Mouse (Mus musculus): Measurements from ENCODE around the gene Snx33. TPM values are rescaled to one million over a fixed set of nuclear protein-coding genes. Genes with fewer than 3 reads are reported as not detected.

Gene Snx33
- polyA plus RNA-seq, 1 experiment from 2014 or later: 5.8 TPM

DNA sequence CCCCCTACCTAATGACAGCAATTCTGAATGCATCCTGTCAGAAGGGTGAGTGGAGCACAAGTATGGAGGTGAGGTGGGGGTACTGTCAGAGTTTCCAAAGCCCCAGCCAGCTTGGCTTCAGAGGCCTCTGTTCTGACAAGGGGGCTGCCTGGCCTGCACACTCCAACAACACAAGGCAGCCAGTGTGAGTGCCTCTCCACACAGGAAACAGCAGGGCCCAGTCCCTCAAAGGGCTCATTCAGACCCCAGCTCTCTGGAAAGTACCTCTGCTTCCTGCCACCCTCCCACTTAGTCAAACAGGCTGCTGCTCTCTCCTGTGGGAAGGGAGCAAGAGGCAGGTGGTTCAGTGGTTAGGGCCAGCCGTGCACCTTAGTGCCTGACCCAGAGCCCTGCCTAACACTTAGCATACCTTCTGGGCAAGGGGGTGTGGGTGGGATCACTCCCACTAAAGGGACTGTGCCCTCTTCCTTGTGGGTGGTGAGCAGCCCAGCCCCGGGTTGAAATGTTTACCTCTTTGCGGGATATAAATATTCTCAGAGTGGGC lies 46.6 kb downstream of the Snx33 start:
- no peak; the same call in 1 of the 2 replicates for ATAC-seq (replicated peaks; ENCODE audit: low FRiP score, low TSS enrichment, low read depth)
- Histone ChIP-seq H3K27me3 (replicated peaks; ENCODE audit: control insufficient read depth, insufficient read depth, low read length) (no peaks in the 10 kb centered on the region), H3K9ac (ENCODE audit: low read length) (no peak overlapping the region), H3K27ac (ENCODE audit: low read depth) (peak overlapping the region; percentile 9; the same call in 1 of the 2 replicates), H3K4me2 (ENCODE audit: low read length) (no peak overlapping the region), H3K4me3 (ENCODE audit: low read depth, low read length) (no peak overlapping the region), H3K4me1 (replicated peaks; ENCODE audit: control insufficient read depth, insufficient read depth, low read length) (peaks cover 43% of the 10 kb centered on the region), H3K36me3 (ENCODE audit: control insufficient read depth, insufficient read depth, low read length) (peaks cover 30% of the 10 kb centered on the region), H3K9me3 (ENCODE audit: control insufficient read depth, low read length) (no peaks in the 10 kb centered on the region)
- no peak for DNase-seq (ENCODE audit: low spot score)
- WGBS: 58% methylated on average over 3 of the region's 3 CpGs

DNA sequence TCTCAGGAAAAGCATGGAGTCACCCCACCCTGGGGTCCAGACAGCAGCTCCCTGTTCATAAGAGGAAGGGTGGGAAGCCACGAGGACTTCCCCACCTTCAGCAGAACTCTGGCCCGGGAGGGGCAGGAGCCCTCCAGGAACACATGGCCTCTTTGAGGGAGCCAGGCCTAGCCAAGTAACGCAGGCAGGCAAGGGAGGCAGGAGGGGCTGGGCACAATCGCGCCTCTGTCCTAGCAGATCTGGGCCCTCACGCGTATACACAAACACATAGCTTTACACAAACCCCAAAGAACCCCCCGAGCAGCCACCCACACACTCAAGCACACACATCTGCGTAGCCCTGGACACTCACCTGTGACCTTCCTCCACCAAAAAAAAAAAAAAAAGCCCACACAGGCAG lies 47.4 kb downstream of the Snx33 start:
- ATAC-seq (replicated peaks; ENCODE audit: low FRiP score, low TSS enrichment, low read depth): no peak
- WGBS: 25% methylated on average over 9 of the region's 9 CpGs
- H3K9me3 ChIP-seq (ENCODE audit: control insufficient read depth, low read length): no peaks in the 10 kb centered on the region
- H3K4me1 ChIP-seq (replicated peaks; ENCODE audit: control insufficient read depth, insufficient read depth, low read length): peaks cover 49% of the 10 kb centered on the region
- no peaks in the 10 kb centered on the region for H3K27me3 ChIP-seq (replicated peaks; ENCODE audit: control insufficient read depth, insufficient read depth, low read length)
- H3K27ac ChIP-seq (ENCODE audit: low read depth): 0 out of 2 replicates have a peak overlapping the region, but pooled peaks have one; percentile 52
- DNase-seq (ENCODE audit: low spot score): no peak
- no peak overlapping the region for H3K4me2 ChIP-seq (ENCODE audit: low read length)
- no peak overlapping the region for H3K9ac ChIP-seq (ENCODE audit: low read length)
- H3K36me3 ChIP-seq (ENCODE audit: control insufficient read depth, insufficient read depth, low read length): peaks cover 24% of the 10 kb centered on the region
- H3K4me3 ChIP-seq (ENCODE audit: low read depth, low read length): no peak overlapping the region

DNA sequence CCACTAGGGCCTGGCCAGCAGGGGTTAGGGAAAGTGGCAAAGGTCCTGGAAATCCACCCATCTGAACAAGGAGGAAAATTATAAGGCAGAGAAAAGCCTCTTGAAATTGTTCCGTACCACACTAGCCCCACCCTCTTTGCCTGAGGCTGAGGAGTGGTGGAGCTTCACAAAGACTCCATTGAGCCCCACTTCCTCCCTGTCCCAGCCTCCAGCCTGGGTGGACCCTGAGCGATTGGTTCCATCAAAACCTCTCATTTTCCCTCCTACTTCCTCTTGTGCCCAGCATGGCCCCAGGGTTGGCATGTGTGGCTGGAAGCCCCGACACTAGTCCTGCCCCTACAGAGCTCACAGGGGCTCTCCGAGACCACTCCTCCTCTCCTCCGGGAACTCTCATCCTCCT lies 50.9 kb downstream of the Snx33 start:
- DNase-seq (ENCODE audit: low spot score): no peak
- no peak for ATAC-seq (replicated peaks; ENCODE audit: low FRiP score, low TSS enrichment, low read depth)
- WGBS: 65% methylated on average over 5 of the region's 5 CpGs

DNA sequence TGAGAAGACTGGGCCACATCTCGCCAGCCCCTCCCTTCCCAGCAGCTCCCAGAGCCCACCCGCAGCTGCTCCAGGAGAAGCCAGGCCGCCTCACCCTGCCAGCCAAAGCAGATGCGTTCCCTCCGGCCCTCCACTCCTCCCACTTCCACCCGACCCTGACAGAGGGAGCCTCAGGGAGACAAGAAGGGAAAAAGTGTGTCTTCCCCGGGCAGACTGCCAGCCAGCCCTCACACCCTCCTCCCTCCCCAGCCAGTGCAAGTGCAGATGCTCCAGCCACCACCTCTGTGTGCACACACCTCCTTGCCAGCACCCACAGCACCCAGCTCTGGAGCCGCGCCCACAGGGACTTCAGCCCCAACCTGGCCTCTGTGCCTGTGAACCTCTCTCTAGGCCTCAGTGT lies 51.4 kb downstream of the Snx33 start:
- DNase-seq (ENCODE audit: low spot score): no peak
- no peaks in the 10 kb centered on the region for H3K27me3 ChIP-seq (replicated peaks; ENCODE audit: control insufficient read depth, insufficient read depth, low read length)
- H3K4me2 ChIP-seq (ENCODE audit: low read length): no peak overlapping the region
- H3K36me3 ChIP-seq (ENCODE audit: control insufficient read depth, insufficient read depth, low read length): no peaks in the 10 kb centered on the region
- no peak overlapping the region for H3K9ac ChIP-seq (ENCODE audit: low read length)
- H3K9me3 ChIP-seq (ENCODE audit: control insufficient read depth, low read length): no peaks in the 10 kb centered on the region
- peak; percentile 41 for ATAC-seq (replicated peaks; ENCODE audit: low FRiP score, low TSS enrichment, low read depth)
- H3K27ac ChIP-seq (ENCODE audit: low read depth): peak overlapping the region; percentile 48
- H3K4me1 ChIP-seq (replicated peaks; ENCODE audit: control insufficient read depth, insufficient read depth, low read length): peaks cover 53% of the 10 kb centered on the region
- no peak overlapping the region for H3K4me3 ChIP-seq (ENCODE audit: low read depth, low read length)
- 23% methylated on average over 9 of the region's 9 CpGs for WGBS

More for the DNA sequence above, 50.9 kb downstream of the Snx33 start:
- no peak overlapping the region for H3K4me3 ChIP-seq (ENCODE audit: low read depth, low read length)
- peaks cover 56% of the 10 kb centered on the region for H3K4me1 ChIP-seq (replicated peaks; ENCODE audit: control insufficient read depth, insufficient read depth, low read length)
- no peak overlapping the region for H3K9ac ChIP-seq (ENCODE audit: low read length)
- H3K36me3 ChIP-seq (ENCODE audit: control insufficient read depth, insufficient read depth, low read length): no peaks in the 10 kb centered on the region
- no peak overlapping the region for H3K4me2 ChIP-seq (ENCODE audit: low read length)
- no peaks in the 10 kb centered on the region for H3K27me3 ChIP-seq (replicated peaks; ENCODE audit: control insufficient read depth, insufficient read depth, low read length)
- no peaks in the 10 kb centered on the region for H3K9me3 ChIP-seq (ENCODE audit: control insufficient read depth, low read length)
- H3K27ac ChIP-seq (ENCODE audit: low read depth): peak overlapping the region; percentile 48

DNA sequence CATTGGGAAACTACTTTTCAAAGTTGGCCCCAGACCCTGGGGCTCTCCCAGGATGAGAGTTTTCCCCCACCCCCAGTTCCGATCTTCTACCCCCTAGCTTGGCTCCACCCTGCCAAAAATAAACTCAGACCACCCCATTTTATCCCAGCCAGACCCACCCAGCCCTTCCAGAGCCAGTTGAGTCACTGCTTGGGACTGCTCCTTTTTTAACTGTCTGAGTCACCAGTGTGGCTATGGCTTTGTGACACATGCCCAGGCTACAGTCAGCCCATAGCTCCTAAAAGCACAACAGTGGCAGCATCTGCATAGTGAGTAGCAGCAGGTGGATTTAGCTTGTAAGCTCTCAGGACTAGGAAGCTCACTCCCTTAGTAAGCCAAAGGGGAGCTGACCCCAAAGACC lies 55.1 kb downstream of the Snx33 start:
- Histone ChIP-seq H3K4me3 (ENCODE audit: low read depth, low read length) (no peak overlapping the region), H3K9me3 (ENCODE audit: control insufficient read depth, low read length) (no peaks in the 10 kb centered on the region), H3K9ac (ENCODE audit: low read length) (no peak overlapping the region), H3K4me1 (replicated peaks; ENCODE audit: control insufficient read depth, insufficient read depth, low read length) (peaks cover 70% of the 10 kb centered on the region), H3K27me3 (replicated peaks; ENCODE audit: control insufficient read depth, insufficient read depth, low read length) (no peaks in the 10 kb centered on the region), H3K36me3 (ENCODE audit: control insufficient read depth, insufficient read depth, low read length) (peaks cover 4% of the 10 kb centered on the region; the same call in 1 of the 2 replicates), H3K4me2 (ENCODE audit: low read length) (no peak overlapping the region), H3K27ac (ENCODE audit: low read depth) (peak overlapping the region; percentile 71; the same call in 1 of the 2 replicates)
- DNase-seq (ENCODE audit: low spot score) (no peak), ATAC-seq (replicated peaks; ENCODE audit: low FRiP score, low TSS enrichment, low read depth) (no peak)
- WGBS: 72% methylated on average over 1 of the region's 1 CpGs

DNA sequence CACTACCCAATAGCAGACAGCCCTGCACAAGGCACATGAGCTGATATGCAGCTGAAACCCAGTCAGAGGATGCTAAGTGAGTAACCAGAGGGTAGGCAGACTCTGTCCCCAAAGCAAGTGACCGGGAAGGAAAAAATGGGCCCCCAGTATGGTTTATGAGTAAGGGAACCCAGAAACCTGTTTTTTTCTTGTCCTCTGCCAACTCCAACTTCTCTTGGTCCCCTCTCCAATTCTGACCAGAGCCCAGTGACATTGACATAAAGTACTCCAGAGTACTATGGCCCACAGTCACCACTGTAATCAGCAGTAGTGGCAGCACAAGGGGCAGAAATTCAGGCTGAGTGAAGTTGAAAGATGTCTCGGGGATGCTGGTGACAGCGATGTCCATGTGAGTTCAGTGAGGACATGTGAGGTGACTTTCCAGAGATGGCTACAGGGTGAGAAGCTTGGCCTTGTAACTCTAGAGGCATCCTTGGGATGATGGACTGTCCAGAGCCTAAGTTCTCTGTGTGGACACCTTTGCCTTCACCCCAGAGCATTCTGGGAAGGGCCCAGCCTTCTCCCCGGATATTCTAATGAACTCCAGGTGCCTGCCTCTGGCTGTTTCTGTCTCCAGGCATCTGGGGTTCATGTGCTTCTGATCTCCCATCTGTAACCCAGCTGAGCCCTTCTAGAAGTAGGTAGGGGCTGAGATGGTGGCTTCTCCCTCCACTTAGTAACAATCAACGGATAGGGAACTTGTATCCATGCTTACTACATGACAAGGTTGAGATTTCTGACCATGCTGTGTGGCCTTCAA lies 55.9 kb downstream of the Snx33 start:
- H3K9me3 ChIP-seq (ENCODE audit: control insufficient read depth, low read length): no peaks in the 10 kb centered on the region
- H3K4me1 ChIP-seq (replicated peaks; ENCODE audit: control insufficient read depth, insufficient read depth, low read length): peaks cover 77% of the 10 kb centered on the region
- no peak overlapping the region for H3K4me3 ChIP-seq (ENCODE audit: low read depth, low read length)
- H3K27me3 ChIP-seq (replicated peaks; ENCODE audit: control insufficient read depth, insufficient read depth, low read length): no peaks in the 10 kb centered on the region
- ATAC-seq (replicated peaks; ENCODE audit: low FRiP score, low TSS enrichment, low read depth) (no peak), DNase-seq (ENCODE audit: low spot score) (no peak)
- WGBS: 83% methylated on average over 5 of the region's 5 CpGs
- peak overlapping the region; percentile 5; the same call in 1 of the 2 replicates for H3K27ac ChIP-seq (ENCODE audit: low read depth)
- peaks cover 4% of the 10 kb centered on the region; the same call in 1 of the 2 replicates for H3K36me3 ChIP-seq (ENCODE audit: control insufficient read depth, insufficient read depth, low read length)
- no peak overlapping the region for H3K4me2 ChIP-seq (ENCODE audit: low read length)
- H3K9ac ChIP-seq (ENCODE audit: low read length): no peak overlapping the region

DNA sequence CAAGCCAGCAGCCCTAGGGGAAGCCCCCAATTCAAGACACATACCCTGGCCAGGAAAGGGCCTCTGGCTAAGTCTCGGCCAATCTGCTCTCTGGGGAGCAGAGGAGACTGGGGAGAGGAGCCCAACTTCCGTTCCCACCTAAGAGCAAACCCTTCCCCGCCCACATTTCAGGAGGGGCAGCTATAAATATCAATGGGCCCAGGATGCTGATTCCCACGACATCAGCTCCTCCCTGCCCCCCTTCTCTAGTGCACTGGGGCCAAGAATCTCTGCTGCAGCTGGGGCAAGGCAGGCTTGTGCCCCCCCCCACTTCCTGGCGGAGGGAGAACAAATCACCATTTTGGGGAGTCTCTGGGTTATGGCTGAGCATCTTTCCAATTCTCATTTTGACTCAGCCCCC lies 57.0 kb downstream of the Snx33 start:
- Histone ChIP-seq H3K9me3 (ENCODE audit: control insufficient read depth, low read length) (no peaks in the 10 kb centered on the region), H3K4me2 (ENCODE audit: low read length) (peak overlapping the region; percentile 3; the same call in 1 of the 2 replicates), H3K4me1 (replicated peaks; ENCODE audit: control insufficient read depth, insufficient read depth, low read length) (peaks cover 78% of the 10 kb centered on the region), H3K4me3 (ENCODE audit: low read depth, low read length) (no peak overlapping the region), H3K9ac (ENCODE audit: low read length) (no peak overlapping the region), H3K36me3 (ENCODE audit: control insufficient read depth, insufficient read depth, low read length) (peaks cover 4% of the 10 kb centered on the region; the same call in 1 of the 2 replicates), H3K27ac (ENCODE audit: low read depth) (peak overlapping the region; percentile 57), H3K27me3 (replicated peaks; ENCODE audit: control insufficient read depth, insufficient read depth, low read length) (no peaks in the 10 kb centered on the region)
- no peak for DNase-seq (ENCODE audit: low spot score)
- ATAC-seq (replicated peaks; ENCODE audit: low FRiP score, low TSS enrichment, low read depth): peak; percentile 30; the same call in 1 of the 2 replicates
- 25% methylated on average over 5 of the region's 5 CpGs for WGBS

DNA sequence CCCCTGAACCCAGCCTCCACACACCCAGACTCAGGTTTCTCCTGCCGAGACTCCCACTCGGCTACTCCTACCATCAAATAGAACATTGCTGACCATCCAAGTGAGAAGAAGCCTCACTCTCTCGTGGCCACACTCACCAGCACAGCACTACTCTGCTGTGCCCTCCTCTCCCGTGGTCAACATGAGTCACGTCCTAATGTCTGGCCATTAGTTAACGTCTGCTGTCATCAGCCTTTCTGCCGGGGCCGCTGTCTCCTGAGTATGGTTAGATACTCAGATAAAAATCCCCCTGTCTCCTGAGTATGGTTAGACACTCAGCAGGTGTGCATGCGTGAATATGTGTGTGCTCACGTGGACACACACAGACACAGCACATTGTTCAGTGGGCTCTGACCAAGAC lies 57.4 kb downstream of the Snx33 start:
- peak overlapping the region; percentile 57 for H3K27ac ChIP-seq (ENCODE audit: low read depth)
- ATAC-seq (replicated peaks; ENCODE audit: low FRiP score, low TSS enrichment, low read depth): no peak
- no peaks in the 10 kb centered on the region for H3K27me3 ChIP-seq (replicated peaks; ENCODE audit: control insufficient read depth, insufficient read depth, low read length)
- DNase-seq (ENCODE audit: low spot score): no peak
- peak overlapping the region; percentile 3; the same call in 1 of the 2 replicates for H3K4me2 ChIP-seq (ENCODE audit: low read length)
- H3K36me3 ChIP-seq (ENCODE audit: control insufficient read depth, insufficient read depth, low read length): peaks cover 4% of the 10 kb centered on the region; the same call in 1 of the 2 replicates
- 48% methylated on average over 10 of the region's 10 CpGs for WGBS
- no peaks in the 10 kb centered on the region for H3K9me3 ChIP-seq (ENCODE audit: control insufficient read depth, low read length)
- no peak overlapping the region for H3K4me3 ChIP-seq (ENCODE audit: low read depth, low read length)
- peaks cover 78% of the 10 kb centered on the region for H3K4me1 ChIP-seq (replicated peaks; ENCODE audit: control insufficient read depth, insufficient read depth, low read length)
- no peak overlapping the region for H3K9ac ChIP-seq (ENCODE audit: low read length)

Measured in intestine, embryonic 14.5 days (tissue).